Mouse (Mus musculus): Measurements from ENCODE around the gene Ddx17.

The Ddx17 gene

DNA sequence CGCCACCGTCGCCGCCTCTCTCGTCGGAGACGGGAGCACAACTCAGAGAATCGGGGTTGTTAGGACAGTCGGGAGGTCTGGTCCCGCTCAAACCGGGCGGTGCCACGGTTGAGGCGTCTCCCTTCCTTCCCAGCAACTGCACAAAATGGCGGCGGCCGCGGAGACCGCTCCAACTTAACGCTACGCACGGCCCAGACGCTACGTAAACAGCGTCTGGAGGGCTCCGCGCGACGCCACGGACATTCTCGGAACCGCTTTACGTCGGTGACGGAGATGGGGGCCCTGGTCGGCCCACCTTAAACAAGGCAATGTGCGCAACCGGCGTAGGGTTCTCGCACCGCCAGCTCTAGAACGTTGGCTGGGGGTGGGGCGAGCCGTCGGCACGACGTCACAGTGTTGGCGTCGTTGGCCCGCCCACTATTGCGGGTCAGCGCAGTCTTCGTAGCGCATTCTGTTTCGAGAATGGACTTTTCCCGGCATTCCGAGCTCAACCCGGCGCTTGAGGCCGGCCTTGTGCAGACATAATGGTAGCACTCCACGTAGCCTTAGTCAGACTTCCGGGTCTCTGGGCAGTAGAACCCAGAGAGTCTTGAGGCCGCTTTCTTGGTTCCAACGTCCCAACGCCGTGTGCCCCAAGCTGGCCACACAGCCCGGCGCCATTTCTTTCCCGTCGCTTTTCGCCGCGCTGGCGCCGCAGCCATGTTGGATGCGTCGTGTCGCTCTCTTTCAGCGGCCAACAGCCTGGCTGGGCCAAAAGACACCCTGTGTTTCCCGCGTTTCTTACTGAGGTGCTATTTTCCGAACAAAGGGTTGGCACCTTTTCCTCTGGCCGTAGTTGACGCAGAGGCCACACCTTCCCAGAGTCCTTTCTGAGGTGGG is at the start of gene Ddx17:
Gene Ddx17 (minus strand): TSS at position 332 of the 879 bp plus-strand sequence.
- peak; percentile 99 for DNase-seq (ENCODE audit: low spot score)

DNA sequence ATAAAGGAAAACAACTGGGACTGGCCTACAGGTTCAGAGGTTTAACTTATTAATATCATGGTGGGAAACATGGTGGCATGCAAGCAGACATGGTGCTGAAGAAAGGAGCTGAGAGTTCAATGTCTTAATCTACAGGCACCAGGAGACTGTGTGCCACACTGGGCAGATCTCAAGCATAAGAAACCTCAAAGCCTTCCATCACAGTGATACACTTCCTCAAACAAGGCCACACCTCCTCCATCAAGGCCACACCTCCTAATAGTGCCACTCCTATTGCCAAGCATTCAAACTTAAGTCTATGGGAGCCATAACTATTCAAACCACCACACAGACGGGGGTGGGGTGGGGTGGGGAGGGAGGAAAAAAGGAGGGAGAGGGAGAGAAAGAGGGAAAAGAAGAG is 35.0 kb upstream of the Ddx17 start:
- no peak for DNase-seq (ENCODE audit: low spot score)

DNA sequence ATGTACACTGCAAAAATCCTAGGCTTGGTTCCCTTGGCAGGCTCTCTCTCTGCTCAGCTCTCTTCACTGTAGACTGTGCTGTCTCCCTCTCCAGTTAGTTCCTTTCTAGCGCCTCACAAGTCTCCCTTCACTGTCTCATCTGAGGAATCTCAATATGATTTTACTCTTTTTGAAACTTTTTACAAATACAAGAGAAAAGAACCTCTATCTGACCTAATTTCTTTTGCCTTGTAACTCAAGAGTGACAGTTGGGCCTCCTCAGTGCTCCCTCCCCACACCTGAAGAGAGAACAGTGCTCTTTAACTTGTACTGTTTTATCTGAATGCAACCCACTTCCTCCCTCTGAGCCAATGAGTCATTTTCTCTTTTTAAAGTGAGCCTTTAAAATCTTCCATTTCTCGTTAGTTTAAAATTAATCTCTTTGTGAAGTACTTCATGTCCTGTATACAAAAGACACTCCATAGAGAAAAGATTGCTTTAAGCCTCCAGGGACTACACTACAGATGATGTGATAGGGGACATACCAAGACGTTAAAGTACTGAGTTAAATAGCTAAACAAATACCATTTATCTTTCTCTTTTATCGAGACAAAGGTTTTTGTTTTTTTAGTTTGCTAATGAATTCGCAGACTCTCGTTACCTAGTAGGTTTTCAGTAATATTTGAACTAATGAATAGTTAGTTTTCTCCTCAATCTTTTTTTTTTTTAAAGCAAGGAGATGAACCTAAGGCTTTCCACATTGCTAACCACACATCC is 31.3 kb upstream of the Ddx17 start:
- DNase-seq (ENCODE audit: low spot score), result no peak

DNA sequence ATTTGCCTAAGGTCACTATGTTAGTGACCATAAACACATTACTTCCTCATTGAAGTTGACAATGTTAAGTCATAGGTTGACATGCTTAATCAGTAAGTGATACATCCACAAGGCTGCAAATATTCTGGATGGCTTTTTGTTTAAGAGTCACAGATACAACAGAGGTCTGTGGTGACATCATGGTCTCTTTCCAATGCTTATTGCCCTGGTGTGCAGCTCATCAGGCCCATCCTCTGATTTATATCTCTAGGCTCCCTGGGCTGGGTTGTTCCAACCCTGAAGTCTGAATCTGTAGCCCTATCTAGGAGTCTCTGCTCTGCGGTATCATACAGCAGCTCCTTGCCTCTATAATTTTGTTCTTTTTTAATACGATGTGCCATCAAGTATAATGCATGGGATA is 30.4 kb upstream of the Ddx17 start:
- DNase-seq (ENCODE audit: low spot score), result no peak

DNA sequence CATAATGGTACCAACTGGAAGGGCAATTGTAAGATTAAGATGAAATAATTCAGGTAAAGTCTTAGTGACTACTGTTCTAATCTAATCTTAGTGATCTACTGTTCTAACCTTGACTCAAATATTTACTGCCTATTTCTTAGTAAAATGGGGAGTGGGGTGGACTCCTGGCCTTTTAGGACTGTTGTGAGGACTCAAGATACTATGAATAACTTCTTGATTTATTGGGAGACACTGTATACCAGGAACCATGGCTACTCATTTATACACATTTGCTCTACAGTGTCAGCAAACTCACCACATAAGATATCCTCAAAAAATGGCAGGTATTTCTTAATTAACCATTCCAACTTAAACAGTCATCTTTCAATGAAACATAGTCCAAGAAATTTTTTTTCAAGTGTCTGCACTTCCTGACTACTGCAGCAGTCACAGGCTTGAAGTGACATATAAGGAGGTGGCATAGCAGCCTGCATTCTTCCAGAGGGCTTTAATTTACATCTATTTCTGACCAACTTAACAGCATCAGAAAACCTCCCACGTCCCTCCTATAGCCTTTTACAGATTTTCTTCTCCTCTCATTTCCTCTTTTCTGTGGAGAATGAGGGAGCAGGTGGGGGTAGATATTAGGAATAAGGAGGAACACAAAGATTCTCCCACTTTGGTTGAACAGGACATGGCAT is 29.1 kb upstream of the Ddx17 start:
- DNase-seq (ENCODE audit: low spot score), result no peak

DNA sequence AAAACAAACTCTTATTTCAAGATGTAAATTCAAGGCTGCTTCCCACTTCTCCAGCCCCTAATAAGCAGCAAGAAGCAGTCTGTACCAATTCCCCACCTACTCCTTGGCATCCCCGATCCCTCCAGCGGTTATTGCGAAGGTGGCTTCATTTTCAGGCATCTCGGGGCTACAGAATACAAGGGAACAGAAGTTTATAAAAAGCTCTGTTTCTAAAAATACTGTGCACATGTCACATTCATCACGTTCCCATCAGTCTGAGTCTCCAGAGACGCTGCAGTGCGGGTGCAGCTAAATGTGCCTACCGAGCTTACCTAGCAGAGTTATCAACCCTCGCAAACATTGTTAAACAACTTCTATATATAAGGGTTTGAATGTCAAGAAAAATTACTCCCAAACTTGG is 15.9 kb upstream of the Ddx17 start:
- no peak for DNase-seq (ENCODE audit: low spot score)

DNA sequence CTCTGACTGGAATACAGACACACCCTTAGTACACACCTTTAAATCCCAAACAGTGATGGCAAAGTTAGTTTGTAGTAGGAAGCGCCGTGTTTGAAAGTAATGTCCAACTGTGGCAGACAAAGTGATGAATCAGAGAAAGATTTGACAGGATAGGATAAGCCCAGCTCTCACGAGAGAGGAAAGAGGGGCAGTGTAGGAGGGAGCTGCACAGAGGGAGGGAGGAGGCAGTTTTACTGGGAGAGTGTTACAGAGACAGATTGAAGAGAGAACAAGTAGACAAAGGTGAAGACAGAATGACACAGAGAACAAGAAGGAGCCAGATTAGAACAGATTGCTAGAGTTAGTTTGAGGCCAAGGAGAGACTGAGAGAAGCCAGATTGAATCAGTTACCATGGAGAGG is 13.1 kb upstream of the Ddx17 start:
- DNase-seq (ENCODE audit: low spot score), result no peak

DNA sequence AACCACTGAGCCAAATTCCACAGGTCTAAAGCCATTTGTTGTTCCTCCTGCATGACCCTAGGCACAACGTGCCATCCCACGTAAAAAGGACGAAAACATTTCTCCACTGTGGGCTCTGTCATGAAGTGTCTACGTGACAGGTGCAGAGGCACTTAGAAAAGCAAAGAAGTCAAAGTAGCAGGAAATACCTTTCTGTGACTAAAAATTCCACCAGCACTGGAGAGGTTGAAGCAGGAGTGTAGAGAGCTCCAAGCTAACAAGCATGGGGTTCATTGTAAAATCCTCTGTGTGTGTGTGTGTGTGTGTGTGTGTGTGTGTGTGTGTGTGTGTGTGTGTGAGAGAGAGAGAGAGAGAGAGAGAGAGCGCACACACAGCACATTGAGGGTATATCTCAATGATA is 6.0 kb upstream of the Ddx17 start:
- no peak for DNase-seq (ENCODE audit: low spot score)

DNA sequence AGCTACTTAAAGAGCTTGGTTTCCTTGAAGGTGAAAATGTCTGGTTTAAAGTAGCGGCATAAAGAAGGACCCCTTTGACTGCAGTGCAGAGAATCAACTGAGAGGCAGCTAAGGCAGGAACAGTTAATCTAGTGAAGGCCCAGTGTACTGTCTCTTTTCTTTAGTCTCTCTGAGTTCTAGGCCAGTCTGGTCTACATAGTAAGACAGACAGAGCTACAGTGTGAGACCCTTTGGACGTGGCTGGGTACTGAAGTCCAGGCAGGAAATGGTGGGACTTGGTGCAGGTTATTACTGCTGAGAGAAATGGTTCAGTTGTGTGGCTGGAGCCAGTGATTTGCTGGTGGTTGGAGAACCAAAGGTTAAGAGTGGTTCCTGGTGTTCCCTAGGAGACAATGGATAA is 1.7 kb upstream of the Ddx17 start:
- DNase-seq (ENCODE audit: low spot score), result no peak

DNA sequence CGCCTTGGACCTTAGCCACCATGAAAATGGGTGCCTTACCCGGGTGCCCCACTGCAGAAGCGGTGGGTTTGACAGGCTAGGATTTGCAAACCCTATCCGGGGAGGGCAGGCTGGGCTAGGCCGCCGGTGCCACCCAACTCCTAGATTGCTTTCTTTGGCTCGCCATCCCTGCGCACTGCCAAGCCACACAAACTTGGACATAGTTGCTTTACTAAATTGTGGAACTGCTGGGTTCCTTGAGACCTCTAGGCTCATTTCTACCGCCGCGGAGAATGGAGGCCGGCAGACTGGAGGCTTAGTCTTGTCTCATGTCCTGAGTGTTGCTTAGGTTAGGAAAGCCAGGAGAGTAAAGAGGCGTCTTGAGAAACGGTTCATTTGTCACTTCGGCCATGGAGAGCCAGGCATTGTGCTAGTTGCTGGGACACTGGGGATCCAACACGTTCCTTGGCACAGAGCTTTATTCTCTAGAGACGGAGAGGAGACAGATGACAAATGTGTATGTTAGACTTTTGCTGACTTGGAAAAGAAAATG is 814 bp upstream of the Ddx17 start:
- DNase-seq (ENCODE audit: low spot score), result no peak

DNA sequence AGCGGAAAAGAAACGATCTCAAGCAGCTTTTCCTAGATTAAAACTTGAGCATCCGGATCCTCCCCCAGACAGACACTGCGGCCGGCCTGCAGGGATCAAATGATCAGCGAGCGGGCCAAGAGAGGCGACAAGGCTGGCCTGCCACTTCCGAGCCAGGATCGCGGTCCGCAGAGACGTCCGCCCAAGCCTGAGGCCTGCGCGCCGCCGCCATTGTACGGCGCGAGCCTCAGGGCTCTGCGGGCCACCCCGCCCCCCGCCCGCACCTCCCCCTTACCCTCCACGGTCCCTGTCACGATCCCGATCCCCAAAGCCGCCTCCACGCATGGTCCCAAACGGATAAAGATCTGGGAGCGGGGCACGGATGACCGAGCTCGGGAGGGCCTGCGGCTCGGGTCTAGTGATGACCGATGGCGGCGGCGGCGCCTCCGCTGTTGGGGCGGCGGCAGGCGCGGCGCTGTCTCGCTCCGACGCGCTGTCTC is 581 bp downstream of the Ddx17 start:
- DNase-seq (ENCODE audit: low spot score), result no peak

DNA sequence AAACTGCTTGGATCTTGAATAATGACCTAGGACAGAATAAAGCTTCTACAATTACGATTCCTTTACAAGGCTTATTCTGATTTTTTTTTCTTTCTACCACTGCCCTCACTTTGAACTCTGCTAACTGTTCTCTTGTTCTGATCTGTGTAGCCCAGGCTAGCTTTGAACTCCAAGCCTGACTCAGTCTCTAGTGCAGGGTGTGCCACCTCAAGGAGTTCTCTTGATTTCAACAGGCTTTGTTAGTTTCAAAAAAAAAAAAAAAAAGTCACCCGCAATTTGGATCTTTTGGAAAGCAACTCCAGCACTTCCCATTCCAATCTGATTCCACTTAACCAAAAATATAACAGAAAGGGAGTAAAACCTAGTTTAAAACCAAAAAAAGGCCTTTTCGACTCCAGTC is 1.0 kb downstream of the Ddx17 start:
- DNase-seq (ENCODE audit: low spot score), result no peak

DNA sequence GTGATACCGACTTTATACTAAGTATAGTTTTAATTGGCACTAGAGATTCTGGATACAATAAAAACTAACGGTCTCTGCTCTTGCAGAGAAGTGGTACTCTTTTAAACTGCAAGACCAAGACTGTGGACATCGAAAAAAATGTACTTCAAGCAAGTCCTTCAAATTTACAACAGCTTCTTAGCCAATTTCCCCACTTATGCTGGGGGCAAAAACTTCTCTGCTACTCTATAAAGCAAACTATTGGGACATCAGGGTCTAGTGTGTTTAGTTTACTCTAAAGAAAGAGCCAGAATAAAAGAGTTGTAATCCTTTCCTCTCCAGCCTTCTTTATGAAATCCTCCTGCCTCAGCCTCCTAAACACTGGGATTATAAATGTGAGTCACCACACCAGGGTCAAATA is 2.6 kb downstream of the Ddx17 start:
- DNase-seq (ENCODE audit: low spot score), result no peak

DNA sequence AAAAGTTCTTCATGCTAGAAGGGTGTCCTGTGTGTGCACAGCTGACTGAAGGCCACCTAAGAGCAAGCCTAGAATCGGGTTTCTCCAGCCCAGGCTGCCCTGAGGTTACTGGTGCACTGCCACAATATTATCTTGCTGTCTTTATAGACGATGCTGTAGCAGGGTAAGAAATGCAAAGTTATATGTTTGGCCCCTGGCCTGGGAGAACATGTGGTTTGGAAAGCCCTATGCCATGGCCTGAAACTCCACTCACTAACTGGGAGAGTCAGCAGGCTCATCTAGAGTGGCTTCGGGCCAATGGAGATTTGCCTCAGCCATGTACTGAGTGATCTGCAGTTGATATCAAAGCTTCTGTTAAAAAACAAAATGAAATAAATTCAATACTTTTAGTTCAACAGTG is 12.7 kb downstream of the Ddx17 start:
- no peak for DNase-seq (ENCODE audit: low spot score)

DNA sequence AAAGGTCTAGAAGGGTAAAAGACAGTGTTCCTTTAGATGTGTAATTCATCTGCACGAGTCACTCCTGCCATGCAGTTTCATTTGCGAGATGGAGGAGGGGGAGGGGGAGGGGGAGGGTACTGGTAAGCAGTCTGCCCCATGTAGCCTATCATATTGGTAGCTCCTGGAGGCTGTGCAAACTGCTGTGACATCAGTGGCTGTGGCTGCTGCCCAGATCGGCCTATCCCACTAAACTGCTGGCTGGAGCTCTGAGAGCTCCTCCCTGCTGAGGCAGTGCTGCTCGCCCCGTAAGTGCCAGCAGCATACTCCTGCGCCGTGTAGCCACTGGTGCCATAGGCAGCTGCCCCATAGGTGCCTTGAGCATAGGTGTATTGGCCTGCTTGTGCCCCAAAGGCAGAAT is 16.6 kb downstream of the Ddx17 start:
- no peak for DNase-seq (ENCODE audit: low spot score)

DNA sequence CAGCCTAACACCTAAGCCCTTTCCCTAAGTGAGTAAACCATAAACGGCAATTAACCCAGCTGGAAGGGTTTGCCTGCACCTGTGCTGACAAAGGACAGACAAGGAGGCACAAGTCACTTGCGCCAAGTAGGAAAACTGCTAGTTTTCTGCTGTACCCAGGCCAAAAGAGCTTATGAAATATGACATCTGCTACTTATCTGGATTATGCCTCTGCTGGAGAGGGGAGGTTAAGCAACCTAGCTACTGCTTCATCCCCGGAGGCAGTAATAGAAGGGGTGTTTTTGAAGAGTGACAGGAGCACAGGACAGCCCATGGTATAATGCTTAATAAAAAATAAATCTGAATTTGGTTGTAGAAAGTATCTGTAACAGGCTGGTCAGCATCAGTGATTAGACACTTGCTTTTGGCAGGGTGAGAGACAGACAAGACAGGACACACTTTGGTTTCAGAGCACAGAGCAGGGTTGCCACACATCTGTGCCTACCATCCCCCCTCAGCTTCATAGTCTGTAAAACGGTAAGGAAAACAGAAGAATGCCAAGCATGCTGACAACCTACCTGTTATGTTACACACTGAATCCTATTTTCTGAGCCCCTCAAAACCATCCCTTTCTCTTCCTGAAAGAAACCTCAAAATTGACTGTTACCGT is 18.4 kb downstream of the Ddx17 start:
- DNase-seq (ENCODE audit: low spot score), result no peak

DNA sequence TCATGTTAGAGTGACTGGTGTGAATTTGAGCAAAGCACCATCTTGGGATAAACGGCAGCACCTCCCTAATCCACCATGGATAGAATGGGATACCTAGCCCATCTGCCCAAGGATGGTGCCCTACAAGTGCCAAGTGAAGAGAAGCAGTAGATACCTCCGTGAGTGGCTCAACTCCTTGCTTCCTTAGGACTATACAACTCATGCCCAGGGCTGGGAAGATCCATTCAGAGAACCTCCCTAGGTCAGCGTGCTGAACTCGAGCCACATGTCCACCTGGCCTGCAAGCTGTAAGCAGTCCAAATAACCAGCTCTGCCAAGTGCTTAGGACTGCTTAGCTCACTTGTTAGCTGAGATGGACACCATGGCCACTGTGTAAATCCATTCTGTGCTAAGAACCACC is 19.3 kb downstream of the Ddx17 start:
- no peak for DNase-seq (ENCODE audit: low spot score)

DNA sequence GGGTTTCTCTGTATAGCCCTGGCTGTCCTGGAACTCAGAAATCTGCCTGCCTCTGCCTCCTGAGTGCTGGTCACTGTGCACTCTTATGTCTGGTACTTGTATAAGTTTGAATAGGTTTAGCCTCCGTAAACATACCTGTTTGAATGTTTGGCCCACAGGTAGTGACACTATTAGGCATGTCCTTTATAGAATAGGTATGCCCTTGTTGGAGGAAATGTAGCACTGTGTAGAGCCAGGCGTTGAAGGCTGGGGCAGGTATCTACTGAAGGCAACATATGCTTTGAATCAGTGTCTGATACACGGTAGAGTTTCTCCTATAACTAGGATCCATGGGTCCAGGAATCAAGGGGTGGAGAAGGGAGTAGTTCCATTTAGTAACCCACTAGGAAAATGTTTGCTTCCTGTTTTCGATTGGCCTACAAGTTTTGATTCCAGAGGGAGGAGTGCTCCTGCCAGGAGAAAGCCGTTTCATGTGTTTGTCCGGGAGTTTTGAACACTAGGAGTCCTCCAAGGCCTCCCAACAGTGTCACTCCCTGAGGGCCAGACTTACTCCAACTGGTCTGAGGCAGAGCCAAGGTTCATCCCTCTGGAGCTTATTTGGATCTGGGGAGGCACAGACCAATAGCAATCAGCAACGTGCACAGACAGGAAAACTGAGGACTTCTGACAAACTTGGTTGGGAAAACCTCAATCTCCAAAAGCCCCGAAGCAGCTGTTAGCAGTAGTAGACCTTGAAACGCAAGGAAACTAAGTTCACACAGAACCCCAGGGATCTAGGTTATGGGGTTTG is 20.4 kb downstream of the Ddx17 start:
- no peak for DNase-seq (ENCODE audit: low spot score)

DNA sequence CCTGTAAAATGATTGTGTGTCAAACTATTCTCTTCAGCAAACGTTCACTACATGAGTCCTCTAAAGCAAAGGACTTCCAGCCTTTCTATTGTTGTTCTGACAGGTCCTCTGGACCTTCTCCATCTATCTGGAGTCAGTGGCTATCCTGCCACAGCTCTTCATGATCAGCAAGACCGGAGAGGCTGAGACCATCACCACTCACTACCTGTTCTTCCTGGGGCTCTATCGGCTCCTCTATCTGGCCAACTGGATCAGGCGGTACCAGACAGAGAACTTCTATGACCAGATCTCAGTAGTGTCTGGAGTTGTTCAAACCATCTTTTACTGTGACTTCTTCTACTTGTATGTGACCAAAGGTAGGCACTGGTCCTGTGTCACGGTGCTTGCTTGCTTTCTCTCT is 21.0 kb downstream of the Ddx17 start:
- DNase-seq (ENCODE audit: low spot score), result no peak

DNA sequence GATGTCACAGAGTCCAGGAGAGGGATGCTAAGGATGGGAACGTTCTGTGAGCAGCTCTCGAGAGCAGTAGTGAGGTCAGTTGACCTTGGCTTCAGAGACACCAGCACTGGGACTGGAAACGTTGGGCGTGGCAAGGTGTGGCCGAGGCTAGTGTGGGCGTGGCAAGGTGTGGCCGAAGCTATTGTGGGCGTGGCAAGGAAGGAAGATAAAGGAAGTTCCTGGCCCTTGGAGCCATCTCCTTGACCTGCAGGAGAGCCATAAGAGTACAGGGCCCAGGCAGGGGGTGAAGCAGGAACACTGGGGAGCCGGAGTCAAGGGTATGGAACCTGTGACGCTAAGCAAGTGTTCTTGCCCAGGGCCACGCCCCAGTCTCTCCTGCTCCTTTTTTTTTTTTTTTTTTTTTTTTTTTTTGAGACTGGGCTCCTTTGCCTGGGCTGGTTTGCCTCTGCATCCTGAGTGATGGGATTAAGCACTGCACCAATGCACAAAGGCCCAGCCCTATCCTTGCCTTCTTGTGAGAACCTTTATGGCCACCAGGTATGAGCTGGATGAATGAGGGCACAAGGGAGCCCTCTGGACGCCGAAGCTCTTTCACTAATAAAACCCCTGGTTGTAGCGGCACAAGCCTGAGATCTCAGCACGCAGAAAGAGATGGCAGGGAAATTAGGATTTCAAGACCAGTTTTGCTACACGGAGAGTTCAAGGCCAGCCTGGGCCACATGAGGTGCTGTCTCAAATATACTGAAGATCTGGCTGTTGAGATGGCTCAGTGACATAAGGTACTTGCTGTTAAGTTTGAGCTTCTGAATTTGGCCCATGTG is 26.9 kb downstream of the Ddx17 start:
- no peak for DNase-seq (ENCODE audit: low spot score)
